ENCODE assay signal across 7 mouse cellular contexts in genomic region chr15:79438209-79438810, GRCm38 (mm10). TPM values are rescaled to one million over a fixed set of nuclear protein-coding genes. Genes with fewer than 3 reads are reported as not detected.
DNase-seq lines count a peak whose midpoint lies in the region; ATAC-seq and TF ChIP-seq lines count a peak whose summit lies in the region.

No protein-coding gene starts in this region.

- no peak overlapping the region for H3K4me3 ChIP-seq in kidney, postnatal 0 days (replicated peaks; ENCODE audit: low read depth, low read length)
- H3K4me3 ChIP-seq in embryonic facial prominence, embryonic 14.5 days (ENCODE audit: low read depth, low read length), result no peak overlapping the region
- no peak overlapping the region for H3K4me3 ChIP-seq in intestine, embryonic 16.5 days (ENCODE audit: low read length)
- no peak overlapping the region for H3K4me3 ChIP-seq in neural tube, embryonic 12.5 days

- peaks cover 56% of the 10 kb centered on the region for H3K4me1 ChIP-seq in kidney, postnatal 0 days (replicated peaks; ENCODE audit: insufficient read depth, low read length)
- H3K4me1 ChIP-seq in embryonic facial prominence, embryonic 14.5 days (ENCODE audit: control insufficient read depth, insufficient read depth, low read length), result peaks cover 35% of the 10 kb centered on the region
- H3K4me1 ChIP-seq in intestine, embryonic 16.5 days (ENCODE audit: control insufficient read depth, insufficient read depth, low read length), result peaks cover 40% of the 10 kb centered on the region
- H3K4me1 ChIP-seq in neural tube, embryonic 12.5 days, result peaks cover 61% of the 10 kb centered on the region

- no peaks in the 10 kb centered on the region for H3K9me3 ChIP-seq in kidney, postnatal 0 days (replicated peaks; ENCODE audit: low read length)
- no peaks in the 10 kb centered on the region for H3K9me3 ChIP-seq in embryonic facial prominence, embryonic 14.5 days (ENCODE audit: control insufficient read depth, low read length)
- no peaks in the 10 kb centered on the region for H3K9me3 ChIP-seq in intestine, embryonic 16.5 days (ENCODE audit: control insufficient read depth, low read length)
- no peaks in the 10 kb centered on the region for H3K9me3 ChIP-seq in neural tube, embryonic 12.5 days

- H3K36me3 ChIP-seq in kidney, postnatal 0 days (ENCODE audit: insufficient read depth, low read length), result peaks cover 15% of the 10 kb centered on the region; the same call in 1 of the 2 replicates
- H3K36me3 ChIP-seq in embryonic facial prominence, embryonic 14.5 days (ENCODE audit: control insufficient read depth, insufficient read depth, low read length), result peaks cover 52% of the 10 kb centered on the region
- H3K36me3 ChIP-seq in intestine, embryonic 16.5 days (ENCODE audit: control insufficient read depth, insufficient read depth, low read length), result peaks cover 7% of the 10 kb centered on the region; the same call in 1 of the 2 replicates
- peaks cover 54% of the 10 kb centered on the region for H3K36me3 ChIP-seq in neural tube, embryonic 12.5 days

- H3K9ac ChIP-seq in kidney, postnatal 0 days (ENCODE audit: low read depth, low read length), result peak overlapping the region; percentile 37; the same call in 1 of the 2 replicates
- peak overlapping the region; percentile 46; the same call in 1 of the 2 replicates for H3K9ac ChIP-seq in embryonic facial prominence, embryonic 14.5 days (ENCODE audit: low read depth, low read length)
- peak overlapping the region; percentile 36; the same call in 1 of the 2 replicates for H3K9ac ChIP-seq in intestine, embryonic 16.5 days (ENCODE audit: low read depth, low read length)
- peak overlapping the region; percentile 40; the same call in 1 of the 2 replicates for H3K9ac ChIP-seq in neural tube, embryonic 12.5 days

- no peak for ATAC-seq in kidney, postnatal 0 days (replicated peaks; ENCODE audit: low FRiP score, low read depth)
- ATAC-seq in embryonic facial prominence, embryonic 14.5 days (ENCODE audit: low read depth), result no peak
- no peak for ATAC-seq in intestine, embryonic 16.5 days
- no peak for ATAC-seq in neural tube, embryonic 12.5 days (ENCODE audit: low FRiP score, low read depth)

- 71% methylated on average over 6 of the region's 6 CpGs for WGBS in kidney, postnatal 0 days
- 79% methylated on average over 6 of the region's 6 CpGs for WGBS in embryonic facial prominence, embryonic 14.5 days
- WGBS in intestine, embryonic 16.5 days, result 58% methylated on average over 6 of the region's 6 CpGs
- 88% methylated on average over 6 of the region's 6 CpGs for WGBS in neural tube, embryonic 12.5 days

- no peak for TF ChIP-seq CTCF in kidney, postnatal 0 days (IDR thresholded peaks at IDR 0.05; ENCODE audit: low read depth)

- DNase-seq in kidney, postnatal 0 days (ENCODE audit: low spot score), result peak; percentile 24
- no peak for DNase-seq in kidney, adult 9 months
- DNase-seq in embryonic facial prominence, embryonic 14.5 days (ENCODE audit: low spot score), result no peak
- DNase-seq in cerebellum, postnatal 25 days, result no peak
- no peak for DNase-seq in testis, postnatal 14 days (ENCODE audit: low spot score)

- H3K4me2 ChIP-seq in kidney, postnatal 0 days (ENCODE audit: low read length), result peak overlapping the region; percentile 23
- peak overlapping the region; percentile 68 for H3K4me2 ChIP-seq in embryonic facial prominence, embryonic 14.5 days (ENCODE audit: low read depth, low read length)
- H3K4me2 ChIP-seq in intestine, embryonic 16.5 days (ENCODE audit: low read depth, low read length), result 0 out of 2 replicates have a peak overlapping the region, but pooled peaks have one; percentile 2
- peak overlapping the region; percentile 81 for H3K4me2 ChIP-seq in neural tube, embryonic 12.5 days (replicated peaks)

- no peaks in the 10 kb centered on the region for H3K27me3 ChIP-seq in kidney, postnatal 0 days (ENCODE audit: insufficient read depth, low read length)
- H3K27me3 ChIP-seq in embryonic facial prominence, embryonic 14.5 days (replicated peaks; ENCODE audit: control insufficient read depth, insufficient read depth, low read length), result no peaks in the 10 kb centered on the region
- no peaks in the 10 kb centered on the region for H3K27me3 ChIP-seq in intestine, embryonic 16.5 days (replicated peaks; ENCODE audit: control insufficient read depth, insufficient read depth, low read length)
- H3K27me3 ChIP-seq in neural tube, embryonic 12.5 days (replicated peaks), result no peaks in the 10 kb centered on the region

- peak overlapping the region; percentile 40; the same call in 1 of the 2 replicates for H3K27ac ChIP-seq in kidney, postnatal 0 days
- H3K27ac ChIP-seq in embryonic facial prominence, embryonic 14.5 days (replicated peaks; ENCODE audit: low read depth, low read length), result no peak overlapping the region
- H3K27ac ChIP-seq in intestine, embryonic 16.5 days (ENCODE audit: low read length), result no peak overlapping the region
- no peak overlapping the region for H3K27ac ChIP-seq in neural tube, embryonic 12.5 days

RNA-seq across cellular contexts. Expression of gene Csnk1e, which starts 17.1 kb away (rescaled TPM):
- polyA plus RNA-seq in kidney, postnatal 0 days (2015; fragmentation: Nextera tagmentation; extraction: Ambion mirVana), result 50.9 and 53.9 TPM in 2 replicates
- 75.3 and 76.3 TPM in 2 replicates for polyA plus RNA-seq in embryonic facial prominence, embryonic 14.5 days (2014; fragmentation: Nextera tagmentation; extraction: Ambion mirVana)
- 28.9 and 30.8 TPM in 2 replicates for polyA plus RNA-seq in intestine, embryonic 16.5 days (2015; fragmentation: Nextera tagmentation; extraction: Ambion mirVana)
- 303 and 308 TPM in 2 replicates for polyA plus RNA-seq in neural tube, embryonic 12.5 days (2016; fragmentation: Nextera tagmentation; extraction: Ambion mirVana)

RNA-seq across cellular contexts. Expression of gene Tmem184b, which starts 34.9 kb away (rescaled TPM):
- 44.4 and 47.5 TPM in 2 replicates for polyA plus RNA-seq in kidney, postnatal 0 days (2015; fragmentation: Nextera tagmentation; extraction: Ambion mirVana)
- 73.0 and 77.6 TPM in 2 replicates for polyA plus RNA-seq in embryonic facial prominence, embryonic 14.5 days (2014; fragmentation: Nextera tagmentation; extraction: Ambion mirVana)
- 43.6 and 46.4 TPM in 2 replicates for polyA plus RNA-seq in intestine, embryonic 16.5 days (2015; fragmentation: Nextera tagmentation; extraction: Ambion mirVana)
- 44.3 and 50.4 TPM in 2 replicates for polyA plus RNA-seq in neural tube, embryonic 12.5 days (2016; fragmentation: Nextera tagmentation; extraction: Ambion mirVana)

Comparison
In these comparisons a context has a peak if more than half of its experiments do, and no peak if none do; other contexts are left out.
1. H3K4me2 ChIP-seq: peak in every context shown above with its lines; median percentile 81 in neural tube, embryonic 12.5 days; 68 in embryonic facial prominence, embryonic 14.5 days; 23 in kidney, postnatal 0 days; 2 in intestine, embryonic 16.5 days.